Mouse (Mus musculus): Measurements from ENCODE around the gene Drd4.
A peak's percentile ranks its signal among the peaks of the same experiment; 100 is the strongest.

The Drd4 gene

GRCm38 (mm10) chr7:141335682-141336081 is 43.9 kb downstream of the Drd4 start:
- DNase-seq = no peak

GRCm38 (mm10) chr7:141336296-141336695 is 44.5 kb downstream of the Drd4 start:
- no peak for DNase-seq

GRCm38 (mm10) chr7:141337716-141338416 is 46.1 kb downstream of the Drd4 start:
- peak; percentile 55 for DNase-seq

- peak; percentile 85 for DNase-seq
These were observed 46.8 kb downstream of the Drd4 start, which contains the start of gene Eps8l2 for GRCm38 (mm10) chr7:141338576-141339131. Eps8l2 (plus strand) TSS chr7:141338880.

- DNase-seq = no peak
These were observed 47.6 kb downstream of the Drd4 start for GRCm38 (mm10) chr7:141339215-141339920.

GRCm38 (mm10) chr7:141340023-141340422 is 48.2 kb downstream of the Drd4 start:
- DNase-seq = no peak

GRCm38 (mm10) chr7:141340476-141340875 is 48.7 kb downstream of the Drd4 start:
- DNase-seq = peak; percentile 81

GRCm38 (mm10) chr7:141341689-141342226 is 50.0 kb downstream of the Drd4 start:
- DNase-seq = peak; percentile 46

GRCm38 (mm10) chr7:141343230-141343629 is 51.4 kb downstream of the Drd4 start:
- DNase-seq = no peak

- no peak for DNase-seq
These were observed 51.9 kb downstream of the Drd4 start for GRCm38 (mm10) chr7:141343696-141344095.

- no peak for DNase-seq
These were observed 53.0 kb downstream of the Drd4 start for GRCm38 (mm10) chr7:141344787-141345186.

Measured in lung, postnatal 36 days (tissue).